Mouse (Mus musculus): ENCODE results near the gene Chst10.

- TF ChIP-seq POLR2A (IDR thresholded peaks at IDR 0.05; ENCODE audit: borderline replicate concordance, low read depth, low read length) (no peak), CTCF (IDR thresholded peaks at IDR 0.05; ENCODE audit: low read depth, low read length) (no peak)
Measured at GRCm38 (mm10) chr1:38938849-38939248, 40.9 kb upstream of the Chst10 start, which contains the start of gene Nms.

Data from bone marrow macrophage, adult 2 months (primary cell).